Mouse (Mus musculus) C2C12 (cell line): ENCODE data around the gene Egflam.

Experiments used
- CEBPB ChIP-seq: IDR thresholded peaks from one replicate; pipeline ENCODE4 v1.6.1; 2011; ENCODE audit warnings: low read depth, mild to moderate bottlenecking, control low read depth, moderate library complexity
- CTCF ChIP-seq: IDR thresholded peaks from one replicate; pipeline ENCODE4 v1.5.1; 2011; ENCODE audit not compliant: control insufficient read depth, insufficient read depth, insufficient read length
- FOSL1 ChIP-seq: IDR thresholded peaks from one replicate; pipeline ENCODE4 v1.8.0; 2011; ENCODE audit warnings: mild to moderate bottlenecking, low read length; ENCODE audit not compliant: poor library complexity, insufficient read depth, severe bottlenecking
- MAX ChIP-seq: IDR thresholded peaks from one replicate; pipeline ENCODE4 v1.6.1; 2011; ENCODE audit warnings: mild to moderate bottlenecking, control low read depth
- MYOD1 ChIP-seq: IDR thresholded peaks from one replicate; pipeline ENCODE4 v1.6.1; 2011; ENCODE audit warnings: low read depth; ENCODE audit not compliant: control insufficient read depth, insufficient read length
- USF1 ChIP-seq: IDR thresholded peaks from one replicate; pipeline ENCODE4 v1.6.1; 2011; ENCODE audit warnings: low read depth, mild to moderate bottlenecking, control low read depth, moderate library complexity

- TF ChIP-seq CEBPB = no peak
- no peak for TF ChIP-seq CTCF
- no peak for TF ChIP-seq USF1
- no peak for TF ChIP-seq MAX
- TF ChIP-seq FOSL1 = no peak
- TF ChIP-seq MYOD1 = no peak
Measured at GRCm38 (mm10) chr15:7287911-7288310, 110.3 kb downstream of the Egflam start.
